Mouse (Mus musculus) monocyte, adult 5-6 weeks (primary cell): ENCODE measurements around the gene Map4. TPM values are rescaled to one million over a fixed set of nuclear protein-coding genes. Genes with fewer than 3 reads are reported as not detected.
"Not testable (repeated sequence)": the region's sequence is repeated elsewhere in the genome, so short reads cannot be mapped to it uniquely, and the experiment has no call there.

ENCODE experiments used
- ATAC-seq: fragments of 153-309, 156-312 bp; replicated peaks from 2 replicates; pipeline ENCODE4 v1.8.0; 2017; ENCODE audit warnings: mild to moderate bottlenecking; ENCODE audit not compliant: low TSS enrichment, insufficient number of reproducible peaks, severe bottlenecking, poor library complexity, low FRiP score
- total RNA-seq: library from RNA; stranded (forward); fragments of 200-1000, 200-491, 200-594 nt; gene quantifications from 3 replicates; pipeline ENCODE4 v1.2.3, GENCODE M21; 2017

The Map4 gene
- total RNA-seq, 1 experiment from 2014 or later, result 44.6 TPM

GRCm38 (mm10) chr9:109969792-109970336 is 38.6 kb downstream of the Map4 start:
- ATAC-seq, result no peak

GRCm38 (mm10) chr9:109971711-109972110 is 40.5 kb downstream of the Map4 start:
- ATAC-seq, result not testable (repeated sequence)

- not testable (repeated sequence) for ATAC-seq
Observed at GRCm38 (mm10) chr9:109980223-109980622, 49.0 kb downstream of the Map4 start.

- ATAC-seq, result peak; percentile 82
Observed at GRCm38 (mm10) chr9:109985416-109985815, 54.2 kb downstream of the Map4 start.

- ATAC-seq, result no peak
Observed at GRCm38 (mm10) chr9:109989084-109989483, 57.8 kb downstream of the Map4 start.

GRCm38 (mm10) chr9:109997441-109997840 is 66.2 kb downstream of the Map4 start:
- ATAC-seq, result no peak

- ATAC-seq, result no peak
Observed at GRCm38 (mm10) chr9:110001946-110002345, 70.7 kb downstream of the Map4 start.

GRCm38 (mm10) chr9:110002413-110002812 is 71.2 kb downstream of the Map4 start:
- no peak for ATAC-seq

GRCm38 (mm10) chr9:110019224-110019623 is 88.0 kb downstream of the Map4 start:
- ATAC-seq, result no peak

GRCm38 (mm10) chr9:110020405-110020804 is 89.1 kb downstream of the Map4 start:
- ATAC-seq, result no peak

GRCm38 (mm10) chr9:110021463-110021862 is 90.2 kb downstream of the Map4 start:
- no peak for ATAC-seq

GRCm38 (mm10) chr9:110022151-110022550 is 90.9 kb downstream of the Map4 start:
- no peak for ATAC-seq

- ATAC-seq, result no peak
Observed at GRCm38 (mm10) chr9:110035091-110035490, 103.8 kb downstream of the Map4 start.

GRCm38 (mm10) chr9:110037895-110038294 is 106.6 kb downstream of the Map4 start:
- peak; percentile 70 for ATAC-seq

GRCm38 (mm10) chr9:110038485-110038884 is 107.2 kb downstream of the Map4 start:
- ATAC-seq, result no peak

GRCm38 (mm10) chr9:110044373-110044772 is 113.1 kb downstream of the Map4 start:
- ATAC-seq, result no peak

- ATAC-seq, result no peak
Observed at GRCm38 (mm10) chr9:110045763-110046377, 114.6 kb downstream of the Map4 start.

- ATAC-seq, result no peak
Observed at GRCm38 (mm10) chr9:110047260-110047659, 116.0 kb downstream of the Map4 start.

GRCm38 (mm10) chr9:110047857-110048256 is 116.6 kb downstream of the Map4 start:
- no peak for ATAC-seq

GRCm38 (mm10) chr9:110051184-110051583 is 119.9 kb downstream of the Map4 start:
- no peak for ATAC-seq
